Mouse (Mus musculus): ENCODE data around the gene Fscn1. TPM values are rescaled to one million over a fixed set of nuclear protein-coding genes. Genes with fewer than 3 reads are reported as not detected.

Fscn1 gene
- total and polyA plus RNA-seq, 2 experiments: 2.0 to 4.4 TPM

DNA sequence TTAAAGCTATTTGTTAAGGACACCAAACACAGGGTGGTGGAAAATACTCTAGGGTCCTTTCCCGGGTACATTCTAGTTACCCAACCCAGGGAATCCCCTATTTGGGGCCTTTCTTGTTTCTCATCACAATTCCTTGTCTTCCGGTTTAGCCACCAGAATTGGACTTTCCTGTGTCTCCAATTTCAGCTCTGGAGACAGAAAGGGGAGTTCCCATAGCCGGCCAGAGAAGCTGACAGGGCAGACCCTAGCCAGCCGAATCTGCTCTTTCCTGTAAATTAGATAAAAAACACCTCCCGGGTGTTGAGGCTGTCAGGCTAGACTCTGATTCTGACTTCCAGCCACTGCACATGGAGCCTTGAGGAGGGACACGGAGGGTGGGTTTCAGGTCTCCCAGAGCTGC lies 10.6 kb upstream of the Fscn1 start:
- H3K27me3 ChIP-seq (ENCODE audit: control insufficient read depth, insufficient read depth, low read length): no peaks in the 10 kb centered on the region
- no peak for TF ChIP-seq CTCF (IDR thresholded peaks at IDR 0.05; ENCODE audit: low read depth, low read length)
- 74% methylated on average over 6 of the region's 6 CpGs for WGBS
- no peak overlapping the region; the same call in 1 of the 2 replicates for H3K27ac ChIP-seq (replicated peaks; ENCODE audit: insufficient read depth, low read depth, low read length)
- H3K9ac ChIP-seq (ENCODE audit: low read depth, low read length): no peak overlapping the region
- H3K79me2 ChIP-seq (ENCODE audit: control insufficient read depth, insufficient read depth, low read length): no peaks in the 10 kb centered on the region
- H3K4me3 ChIP-seq (ENCODE audit: insufficient read depth, low read depth, low read length): no peak overlapping the region
- no peak for DNase-seq (ENCODE audit: extremely low read depth, low read depth, low spot score)
- H3K36me3 ChIP-seq (ENCODE audit: control insufficient read depth, insufficient read depth, low read length): no peaks in the 10 kb centered on the region
- no peaks in the 10 kb centered on the region for H3K4me1 ChIP-seq (ENCODE audit: control insufficient read depth, insufficient read depth, low read length)

DNA sequence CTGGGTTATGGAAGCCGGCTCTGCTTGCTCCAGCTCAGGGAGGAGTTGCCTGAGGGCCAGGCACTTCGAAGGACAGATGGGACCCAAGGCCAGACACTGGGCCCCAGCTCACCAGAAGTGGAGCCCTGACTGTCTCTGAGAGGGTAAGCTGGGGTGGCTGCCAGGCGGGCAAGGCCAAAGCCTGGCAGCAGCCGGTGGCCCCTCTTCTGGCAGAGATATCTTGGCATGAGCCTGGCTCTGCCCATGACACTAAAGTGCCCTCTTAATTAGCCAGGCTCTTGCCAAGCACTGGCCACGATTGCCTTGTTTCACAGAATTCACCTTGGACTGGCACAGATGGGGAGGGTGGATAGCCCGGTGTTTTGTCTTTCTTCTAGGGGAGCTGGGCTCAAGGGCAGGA lies 9.7 kb upstream of the Fscn1 start:
- Histone ChIP-seq H3K36me3 (ENCODE audit: control insufficient read depth, insufficient read depth, low read length) (no peaks in the 10 kb centered on the region), H3K79me2 (ENCODE audit: control insufficient read depth, insufficient read depth, low read length) (no peaks in the 10 kb centered on the region), H3K9ac (ENCODE audit: low read depth, low read length) (no peak overlapping the region), H3K27ac (replicated peaks; ENCODE audit: insufficient read depth, low read depth, low read length) (no peak overlapping the region), H3K4me3 (ENCODE audit: insufficient read depth, low read depth, low read length) (no peak overlapping the region), H3K27me3 (ENCODE audit: control insufficient read depth, insufficient read depth, low read length) (no peaks in the 10 kb centered on the region), H3K4me1 (ENCODE audit: control insufficient read depth, insufficient read depth, low read length) (no peaks in the 10 kb centered on the region)
- DNase-seq (ENCODE audit: extremely low read depth, low read depth, low spot score): no peak
- no peak for TF ChIP-seq POLR2A (IDR thresholded peaks at IDR 0.05; ENCODE audit: extremely low read depth, insufficient read depth, low read length)
- no peak for TF ChIP-seq CTCF (IDR thresholded peaks at IDR 0.05; ENCODE audit: low read depth, low read length)
- 75% methylated on average over 6 of the region's 6 CpGs for WGBS

DNA sequence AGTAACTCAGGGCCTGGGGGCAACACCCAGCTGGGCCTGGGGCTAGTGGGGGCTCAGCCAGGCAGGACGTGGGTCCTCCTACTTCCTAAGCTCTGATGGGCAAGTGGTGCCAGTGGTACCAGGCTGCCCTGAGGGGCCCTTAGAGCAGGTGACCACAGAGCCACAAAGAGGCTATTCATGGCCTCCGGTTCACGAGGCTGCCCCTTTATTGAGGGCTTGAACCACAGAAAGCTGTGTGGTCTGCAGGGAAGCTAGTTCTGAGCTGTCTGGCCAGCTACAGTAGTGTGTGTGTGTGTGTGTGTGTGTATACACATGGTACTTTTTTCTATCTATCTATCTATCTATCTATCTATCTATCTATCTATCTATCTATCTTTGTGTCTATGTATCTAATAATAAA lies 6.5 kb upstream of the Fscn1 start:
- Histone ChIP-seq H3K27me3 (ENCODE audit: control insufficient read depth, insufficient read depth, low read length) (no peaks in the 10 kb centered on the region), H3K27ac (replicated peaks; ENCODE audit: insufficient read depth, low read depth, low read length) (no peak overlapping the region), H3K4me3 (ENCODE audit: insufficient read depth, low read depth, low read length) (no peak overlapping the region), H3K79me2 (ENCODE audit: control insufficient read depth, insufficient read depth, low read length) (no peaks in the 10 kb centered on the region), H3K9ac (ENCODE audit: low read depth, low read length) (no peak overlapping the region), H3K36me3 (ENCODE audit: control insufficient read depth, insufficient read depth, low read length) (no peaks in the 10 kb centered on the region), H3K4me1 (ENCODE audit: control insufficient read depth, insufficient read depth, low read length) (no peaks in the 10 kb centered on the region)
- WGBS: 96% methylated on average over 3 of the region's 3 CpGs
- TF ChIP-seq POLR2A (IDR thresholded peaks at IDR 0.05; ENCODE audit: extremely low read depth, insufficient read depth, low read length) (no peak), CTCF (IDR thresholded peaks at IDR 0.05; ENCODE audit: low read depth, low read length) (no peak)
- DNase-seq (ENCODE audit: extremely low read depth, low read depth, low spot score): no peak

DNA sequence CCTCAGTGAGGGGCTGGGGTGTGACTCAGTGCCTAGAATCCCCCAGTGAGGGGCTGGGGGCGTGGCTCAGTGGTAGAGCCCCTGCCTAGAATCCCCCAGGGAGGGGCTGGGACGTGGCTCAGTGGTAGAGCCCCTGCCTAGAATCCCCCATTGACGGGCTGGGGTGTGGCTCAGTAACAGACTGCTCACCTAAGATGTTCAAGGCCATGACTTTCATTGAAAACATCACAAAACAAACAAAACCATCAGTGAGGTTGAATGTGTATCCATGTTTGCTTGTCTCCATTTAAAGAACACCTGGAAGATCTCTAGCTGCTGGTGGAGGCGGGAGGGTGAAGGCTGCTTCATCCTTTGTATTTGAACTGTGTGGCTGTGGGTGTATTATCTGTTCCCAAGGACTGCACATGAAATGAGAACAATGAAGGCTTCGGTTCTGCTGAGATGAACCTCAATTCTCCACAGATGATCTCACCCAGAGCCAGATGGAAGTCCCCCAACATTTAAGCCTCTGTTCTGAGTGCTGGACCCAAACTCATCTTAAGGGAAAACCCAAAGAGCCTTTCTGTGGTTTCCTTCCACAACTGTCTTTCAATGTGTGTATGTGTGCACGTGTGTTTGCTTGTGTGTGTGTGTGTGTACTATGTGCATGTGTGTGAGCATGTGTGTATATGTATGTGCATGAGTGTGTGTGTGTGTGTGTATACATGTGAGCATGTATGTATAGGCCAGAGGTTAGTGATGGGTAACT lies 3.0 kb upstream of the Fscn1 start:
- Histone ChIP-seq H3K36me3 (ENCODE audit: control insufficient read depth, insufficient read depth, low read length) (no peaks in the 10 kb centered on the region), H3K4me1 (ENCODE audit: control insufficient read depth, insufficient read depth, low read length) (peaks cover 2% of the 10 kb centered on the region; the same call in 1 of the 2 replicates), H3K4me3 (ENCODE audit: insufficient read depth, low read depth, low read length) (no peak overlapping the region), H3K27ac (replicated peaks; ENCODE audit: insufficient read depth, low read depth, low read length) (no peak overlapping the region), H3K27me3 (ENCODE audit: control insufficient read depth, insufficient read depth, low read length) (peaks cover 9% of the 10 kb centered on the region), H3K9ac (ENCODE audit: low read depth, low read length) (no peak overlapping the region), H3K79me2 (ENCODE audit: control insufficient read depth, insufficient read depth, low read length) (no peaks in the 10 kb centered on the region)
- DNase-seq (ENCODE audit: extremely low read depth, low read depth, low spot score): no peak
- TF ChIP-seq POLR2A (IDR thresholded peaks at IDR 0.05; ENCODE audit: extremely low read depth, insufficient read depth, low read length): no peak
- TF ChIP-seq CTCF (IDR thresholded peaks at IDR 0.05; ENCODE audit: low read depth, low read length): no peak
- 79% methylated on average over 6 of the region's 6 CpGs for WGBS

DNA sequence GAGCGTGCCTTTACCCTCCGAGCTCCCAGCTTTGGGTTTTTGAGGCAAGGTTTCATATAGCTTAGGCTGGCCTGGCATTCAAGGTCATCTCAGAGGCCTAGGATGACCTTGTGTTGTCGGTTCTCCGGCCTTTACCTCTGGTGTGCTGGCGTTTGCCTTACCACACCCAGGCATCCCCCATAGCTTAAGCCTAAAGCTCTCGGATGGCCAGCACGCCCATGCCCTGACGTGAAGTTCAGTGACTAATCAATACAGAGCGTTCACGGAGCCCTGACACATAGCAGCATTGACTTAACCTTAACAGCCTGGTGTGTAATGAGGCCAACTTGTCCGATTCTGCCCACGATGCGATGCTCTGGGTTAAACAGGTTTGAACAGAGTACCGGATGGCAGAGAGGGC lies 1.7 kb upstream of the Fscn1 start:
- no peaks in the 10 kb centered on the region for H3K79me2 ChIP-seq (ENCODE audit: control insufficient read depth, insufficient read depth, low read length)
- no peak overlapping the region for H3K9ac ChIP-seq (ENCODE audit: low read depth, low read length)
- no peak for DNase-seq (ENCODE audit: extremely low read depth, low read depth, low spot score)
- no peak for TF ChIP-seq POLR2A (IDR thresholded peaks at IDR 0.05; ENCODE audit: extremely low read depth, insufficient read depth, low read length)
- no peak for TF ChIP-seq CTCF (IDR thresholded peaks at IDR 0.05; ENCODE audit: low read depth, low read length)
- WGBS: 71% methylated on average over 14 of the region's 14 CpGs
- peaks cover 12% of the 10 kb centered on the region for H3K27me3 ChIP-seq (ENCODE audit: control insufficient read depth, insufficient read depth, low read length)
- H3K4me1 ChIP-seq (ENCODE audit: control insufficient read depth, insufficient read depth, low read length): peaks cover 2% of the 10 kb centered on the region; the same call in 1 of the 2 replicates
- no peak overlapping the region for H3K27ac ChIP-seq (replicated peaks; ENCODE audit: insufficient read depth, low read depth, low read length)
- no peaks in the 10 kb centered on the region for H3K36me3 ChIP-seq (ENCODE audit: control insufficient read depth, insufficient read depth, low read length)
- H3K4me3 ChIP-seq (ENCODE audit: insufficient read depth, low read depth, low read length): no peak overlapping the region

DNA sequence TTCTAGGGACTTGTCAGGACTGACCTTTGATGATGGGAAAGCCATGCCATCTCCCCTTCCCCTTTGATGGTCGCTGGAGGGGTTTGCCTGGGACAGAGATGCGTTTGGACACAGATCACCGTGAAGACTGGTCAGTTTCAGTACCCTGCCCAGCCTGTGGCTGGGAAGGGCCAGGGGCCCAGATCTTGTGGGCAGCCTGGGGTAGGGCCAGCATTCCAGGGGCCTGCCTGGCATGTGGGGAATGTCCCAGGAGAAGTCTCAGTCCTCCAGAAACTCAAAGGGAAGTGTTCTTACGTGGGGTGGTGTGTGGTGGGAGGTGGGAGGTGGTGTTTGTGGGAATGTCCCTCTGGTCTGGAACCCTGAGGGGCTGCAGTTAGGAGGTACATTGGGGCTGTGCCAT lies 987 bp upstream of the Fscn1 start:
- Histone ChIP-seq H3K4me1 (ENCODE audit: control insufficient read depth, insufficient read depth, low read length) (peaks cover 2% of the 10 kb centered on the region; the same call in 1 of the 2 replicates), H3K4me3 (ENCODE audit: insufficient read depth, low read depth, low read length) (no peak overlapping the region), H3K9ac (ENCODE audit: low read depth, low read length) (no peak overlapping the region), H3K27ac (replicated peaks; ENCODE audit: insufficient read depth, low read depth, low read length) (no peak overlapping the region), H3K79me2 (ENCODE audit: control insufficient read depth, insufficient read depth, low read length) (no peaks in the 10 kb centered on the region), H3K27me3 (ENCODE audit: control insufficient read depth, insufficient read depth, low read length) (peaks cover 12% of the 10 kb centered on the region), H3K36me3 (ENCODE audit: control insufficient read depth, insufficient read depth, low read length) (no peaks in the 10 kb centered on the region)
- 81% methylated on average over 4 of the region's 4 CpGs for WGBS
- TF ChIP-seq CTCF (IDR thresholded peaks at IDR 0.05; ENCODE audit: low read depth, low read length) (no peak), POLR2A (IDR thresholded peaks at IDR 0.05; ENCODE audit: extremely low read depth, insufficient read depth, low read length) (no peak)
- DNase-seq (ENCODE audit: extremely low read depth, low read depth, low spot score): no peak
